Mouse (Mus musculus) heart, adult 2 months (tissue): ENCODE measurements around the gene Strip1. TPM values are rescaled to one million over a fixed set of nuclear protein-coding genes. Genes with fewer than 3 reads are reported as not detected.
A peak's percentile ranks its signal among the peaks of the same experiment; 100 is the strongest.

ENCODE experiments used
- DNase-seq, 2 experiments: peaks; one replicate each; pipeline ENCODE4 v3.0.0; 2021
- H3K27ac ChIP-seq: fragments of 200-600 bp; 2 replicates; pipeline ENCODE4 v1.8.1; 2022
- H3K27me3 ChIP-seq: fragments of 200-500 bp; 2 replicates; pipeline ENCODE4 v1.6.1; 2012; ENCODE audit warnings: mild to moderate bottlenecking, low read length, inconsistent platforms, mixed read lengths; ENCODE audit not compliant: control insufficient read depth, insufficient read depth
- H3K36me3 ChIP-seq: fragments of 200-500 bp; 2 replicates; pipeline ENCODE4 v1.6.1; 2012; ENCODE audit warnings: low read length, inconsistent platforms; ENCODE audit not compliant: control insufficient read depth, insufficient read depth
- H3K4me1 ChIP-seq: fragments of 200-500 bp; 2 replicates; pipeline ENCODE4 v1.6.1; 2011; ENCODE audit warnings: low read length; ENCODE audit not compliant: control insufficient read depth, insufficient read depth
- H3K4me3 ChIP-seq: fragments of 200-600 bp; 2 replicates; pipeline ENCODE4 v1.8.1; 2022
- H3K79me2 ChIP-seq: fragments of 200-500 bp; replicated peaks from 2 replicates; pipeline ENCODE4 v1.6.1; 2012; ENCODE audit warnings: mild to moderate bottlenecking, inconsistent platforms, low read length, moderate library complexity, mixed read lengths; ENCODE audit not compliant: control insufficient read depth, insufficient read depth
- H3K9ac ChIP-seq: fragments of 200-500 bp; 2 replicates; pipeline ENCODE4 v1.6.1; 2012; ENCODE audit warnings: low read depth, mild to moderate bottlenecking, control low read depth, inconsistent platforms, low read length, mixed read lengths
- CTCF ChIP-seq: fragments of 200-600 bp; IDR thresholded peaks from 2 replicates; pipeline ENCODE4 v1.8.1; 2022; ENCODE audit warnings: antibody characterized with exemption, mild to moderate bottlenecking, moderate library complexity
- EP300 ChIP-seq: fragments of 200-500 bp; IDR thresholded peaks from 2 replicates; pipeline ENCODE4 v1.6.1; 2011; ENCODE audit warnings: low read depth, low read length, control low read depth; ENCODE audit not compliant: insufficient read depth
- POLR2A ChIP-seq: fragments of 200-500 bp; IDR thresholded peaks from 2 replicates; pipeline ENCODE4 v1.6.1; 2011; ENCODE audit warnings: mild to moderate bottlenecking, low read depth, low read length, control low read depth; ENCODE audit not compliant: insufficient read depth
- WGBS: fragments of 180-500 bp; shearing (Covaris S2); methylation state at CpG from one replicate; pipeline ENCODE4 v1.1.7; 2018; 5-methylcytosine and 5-hydroxymethylcytosine counted together
- intact Hi-C: fragments of 180-260 bp; cut with DNase I; formaldehyde crosslinking; loops from one replicate; pipeline ENCODE4 v1.15.1; 2025
- polyA plus RNA-seq: library from polyadenylated mRNA; depleted of rRNA; stranded (reverse); fragments of >200 nt; gene quantifications from 2 replicates; pipeline ENCODE4 v1.2.3, GENCODE M21; 2012
- total RNA-seq, 2 experiments: library from RNA; stranded (reverse); gene quantifications; 2 replicates each; pipeline ENCODE4 v1.2.3; 2021

Strip1 gene
- total and polyA plus RNA-seq, 3 experiments, result 19.9 to 35.1 (median 21.2) TPM

DNA sequence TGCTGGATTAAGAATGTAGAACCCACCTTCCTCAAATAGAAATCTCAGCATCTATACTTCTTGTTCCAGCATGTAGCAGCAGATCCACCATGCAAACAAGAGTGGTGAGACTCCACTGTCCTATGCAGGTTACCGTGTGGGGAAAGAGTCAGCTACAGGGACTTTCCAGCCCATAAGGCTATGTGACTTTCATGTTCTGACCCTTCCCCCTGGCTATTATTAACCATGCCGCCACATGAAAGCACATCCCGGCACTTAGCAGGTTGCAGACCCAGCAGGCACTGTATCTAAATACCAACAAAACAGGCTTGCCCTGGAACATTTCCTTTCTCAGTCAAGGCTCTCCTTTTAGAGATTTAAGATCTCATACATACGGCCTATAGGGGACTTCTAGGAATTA is 20.1 kb downstream of the Strip1 start:
- H3K79me2 ChIP-seq, result no peaks in the 10 kb centered on the region
- WGBS, result 48% methylated on average over 4 of the region's 4 CpGs
- no peak overlapping the region for H3K27ac ChIP-seq
- no peak for TF ChIP-seq CTCF
- no peak for TF ChIP-seq POLR2A
- TF ChIP-seq EP300, result no peak
- H3K4me1 ChIP-seq, result no peaks in the 10 kb centered on the region
- H3K36me3 ChIP-seq, result no peaks in the 10 kb centered on the region
- no peak overlapping the region for H3K9ac ChIP-seq
- H3K27me3 ChIP-seq, result no peaks in the 10 kb centered on the region
- intact Hi-C loops, result loop anchor here (5.0 kb wide), 1 partner anchor 54 kb away; the partner anchor contains the start of gene Ubl4b
- H3K4me3 ChIP-seq, result no peak overlapping the region
- DNase-seq, result no peak

DNA sequence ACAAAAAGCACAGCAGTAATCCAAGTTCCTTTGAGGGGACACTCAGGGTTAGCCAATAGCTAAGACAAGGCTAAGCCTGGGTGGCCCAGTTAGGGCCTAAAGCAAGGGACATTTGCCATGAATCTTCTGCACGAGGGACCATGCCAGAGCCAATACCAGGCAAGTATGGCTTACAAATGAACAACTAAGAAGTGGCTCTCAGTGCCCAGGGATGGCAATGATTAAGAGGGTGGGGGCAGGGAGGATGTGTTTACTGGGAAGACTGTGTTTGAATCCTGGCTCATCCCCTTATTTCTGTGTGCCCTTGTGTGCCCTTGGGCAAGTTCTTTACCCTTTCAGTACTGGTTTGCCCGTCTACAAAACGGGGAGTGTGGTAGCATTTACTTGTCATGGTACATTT is 22.1 kb downstream of the Strip1 start:
- 75% methylated on average over 3 of the region's 3 CpGs for WGBS
- Histone ChIP-seq H3K27ac (no peak overlapping the region), H3K79me2 (no peaks in the 10 kb centered on the region), H3K27me3 (no peaks in the 10 kb centered on the region), H3K36me3 (no peaks in the 10 kb centered on the region), H3K4me1 (no peaks in the 10 kb centered on the region), H3K9ac (no peak overlapping the region), H3K4me3 (no peak overlapping the region)
- intact Hi-C loops, result loop anchor here (10.0 kb wide), 1 partner anchor 255 kb away; no protein-coding TSS in a partner anchor
- TF ChIP-seq CTCF (no peak), POLR2A (no peak), EP300 (no peak)
- no peak for DNase-seq

DNA sequence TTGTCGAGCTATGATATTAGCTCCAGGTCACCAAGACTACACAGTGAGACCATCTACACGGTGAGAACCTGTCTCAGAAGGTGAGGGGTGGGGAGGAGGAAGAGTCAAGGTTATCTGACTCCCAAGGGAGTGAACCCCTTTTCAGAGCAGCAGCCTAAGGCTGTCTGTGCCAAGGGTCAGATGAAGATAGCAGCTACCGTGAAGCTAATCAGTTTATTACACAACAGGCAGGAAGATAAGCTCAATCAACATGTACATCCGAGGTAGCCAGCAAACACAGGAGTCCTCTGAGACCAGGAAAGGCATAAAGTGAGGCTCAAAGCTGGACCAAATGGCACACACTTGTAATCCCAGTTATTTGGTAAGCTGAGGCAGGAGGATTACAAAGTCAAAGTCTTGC is 22.7 kb downstream of the Strip1 start:
- intact Hi-C loops, result loop anchor here (10.0 kb wide), 1 partner anchor 256 kb away; no protein-coding TSS in a partner anchor
- TF ChIP-seq EP300 (no peak), CTCF (no peak), POLR2A (no peak)
- no peak for DNase-seq
- H3K79me2 ChIP-seq, result no peaks in the 10 kb centered on the region
- H3K9ac ChIP-seq, result no peak overlapping the region
- WGBS, result 41% methylated on average over 4 of the region's 4 CpGs
- H3K36me3 ChIP-seq, result no peaks in the 10 kb centered on the region
- no peaks in the 10 kb centered on the region for H3K27me3 ChIP-seq
- no peak overlapping the region for H3K27ac ChIP-seq
- no peak overlapping the region for H3K4me3 ChIP-seq
- H3K4me1 ChIP-seq, result no peaks in the 10 kb centered on the region

DNA sequence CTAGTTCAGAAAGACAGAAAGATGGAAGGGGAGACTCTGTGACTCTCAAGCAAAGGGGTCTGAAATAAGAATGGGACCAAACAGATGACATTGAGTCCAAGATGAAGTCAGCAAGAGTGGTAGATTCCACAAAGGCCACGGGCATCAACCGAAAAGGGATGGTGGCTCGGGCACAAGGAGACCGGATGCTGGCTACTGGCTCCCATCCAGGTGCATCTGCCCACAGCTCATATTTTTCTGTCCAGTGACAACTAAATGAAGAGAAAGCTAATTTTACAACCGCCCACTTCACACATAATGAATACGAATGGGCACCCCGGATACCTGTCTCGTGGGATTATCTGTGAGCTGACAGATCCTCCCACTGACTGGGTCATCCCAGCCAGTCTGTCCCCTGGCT is 24.3 kb downstream of the Strip1 start:
- TF ChIP-seq EP300, result no peak
- TF ChIP-seq POLR2A, result no peak
- TF ChIP-seq CTCF, result no peak
- Histone ChIP-seq H3K9ac (no peak overlapping the region), H3K36me3 (no peaks in the 10 kb centered on the region), H3K27me3 (no peaks in the 10 kb centered on the region), H3K4me3 (no peak overlapping the region), H3K27ac (no peak overlapping the region), H3K79me2 (no peaks in the 10 kb centered on the region), H3K4me1 (no peaks in the 10 kb centered on the region)
- intact Hi-C loops, result loop anchor here (10.0 kb wide), 1 partner anchor 258 kb away; no protein-coding TSS in a partner anchor
- no peak for DNase-seq
- WGBS, result 77% methylated on average over 8 of the region's 8 CpGs

DNA sequence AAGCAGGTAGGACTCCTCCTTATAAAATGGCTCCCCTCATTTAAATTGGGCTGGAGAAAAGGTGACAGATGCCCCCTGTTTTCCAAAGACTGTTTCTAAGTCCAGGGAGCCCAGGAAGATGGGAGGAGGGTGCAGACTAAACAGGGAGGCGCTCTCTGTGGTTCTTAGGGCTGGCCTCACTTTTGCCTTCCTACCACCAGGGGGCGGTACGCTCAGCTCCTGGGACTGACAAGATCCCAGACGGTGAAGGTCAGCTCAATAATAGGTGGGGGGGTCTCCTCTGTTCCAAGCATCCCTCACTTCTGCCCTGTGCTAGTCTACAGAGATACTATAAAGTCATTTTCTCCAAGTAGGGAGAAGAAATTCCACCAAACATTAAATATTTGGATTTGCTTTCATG is 26.2 kb downstream of the Strip1 start:
- intact Hi-C loops, result loop anchor here (10.0 kb wide), 1 partner anchor 259 kb away; no protein-coding TSS in a partner anchor
- DNase-seq, result peak; percentile 30 to 65
- no peaks in the 10 kb centered on the region for H3K79me2 ChIP-seq
- no peak overlapping the region for H3K4me3 ChIP-seq
- H3K4me1 ChIP-seq, result no peaks in the 10 kb centered on the region
- H3K36me3 ChIP-seq, result no peaks in the 10 kb centered on the region
- no peak overlapping the region for H3K9ac ChIP-seq
- TF ChIP-seq CTCF (peak; percentile 92), EP300 (no peak), POLR2A (no peak)
- no peaks in the 10 kb centered on the region for H3K27me3 ChIP-seq
- H3K27ac ChIP-seq, result no peak overlapping the region
- WGBS, result 14% methylated on average over 4 of the region's 4 CpGs

DNA sequence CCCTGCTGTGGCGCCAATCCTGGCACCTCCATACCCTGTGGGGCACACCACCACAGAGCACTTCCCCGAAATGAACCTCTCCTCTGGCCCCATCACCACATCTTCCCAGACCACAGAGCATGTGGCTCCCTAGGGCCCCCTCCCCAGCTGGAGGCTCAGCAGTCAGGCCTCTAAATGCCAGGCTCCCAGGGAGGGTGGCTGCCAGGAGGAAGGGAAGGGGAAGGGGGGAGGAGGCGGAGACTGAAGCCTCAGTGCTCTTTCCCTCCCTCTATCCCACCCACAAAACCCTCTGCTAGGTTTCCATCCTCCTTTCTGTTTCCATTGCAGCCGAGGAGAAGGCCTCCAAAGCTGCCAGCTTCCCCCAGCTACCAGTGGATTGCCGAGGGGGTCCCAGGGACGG is 31.4 kb downstream of the Strip1 start:
- WGBS, result 55% methylated on average over 6 of the region's 6 CpGs
- Histone ChIP-seq H3K9ac (no peak overlapping the region), H3K4me3 (no peak overlapping the region), H3K79me2 (no peaks in the 10 kb centered on the region), H3K4me1 (peaks cover 1% of the 10 kb centered on the region; the same call in 1 of the 2 replicates), H3K27me3 (peaks cover 30% of the 10 kb centered on the region), H3K27ac (no peak overlapping the region), H3K36me3 (no peaks in the 10 kb centered on the region)
- no peak for DNase-seq
- TF ChIP-seq POLR2A (no peak), EP300 (no peak), CTCF (no peak)
- intact Hi-C loops, result loop anchor here (10.0 kb wide), 1 partner anchor 265 kb away; no protein-coding TSS in a partner anchor
